Mouse (Mus musculus): ENCODE measurements around the gene Gm44596. TPM values are rescaled to one million over a fixed set of nuclear protein-coding genes. Genes with fewer than 3 reads are reported as not detected.

Gm44596 gene
- not detected for polyA plus RNA-seq (2014; fragmentation: Illumina TruSeq; extraction: RNeasy Lipid Tissue Mini Kit (QIAGEN cat#74804); ENCODE audit: low read depth, low replicate concordance)

GRCm38 (mm10) chr6:128375192-128375591 is at the start of gene Gm44596, which contains the start of gene Tex52:
Gm44596 (plus strand) TSS chr6:128375503.
Tex52 (plus strand) TSS chr6:128375456.

DNA sequence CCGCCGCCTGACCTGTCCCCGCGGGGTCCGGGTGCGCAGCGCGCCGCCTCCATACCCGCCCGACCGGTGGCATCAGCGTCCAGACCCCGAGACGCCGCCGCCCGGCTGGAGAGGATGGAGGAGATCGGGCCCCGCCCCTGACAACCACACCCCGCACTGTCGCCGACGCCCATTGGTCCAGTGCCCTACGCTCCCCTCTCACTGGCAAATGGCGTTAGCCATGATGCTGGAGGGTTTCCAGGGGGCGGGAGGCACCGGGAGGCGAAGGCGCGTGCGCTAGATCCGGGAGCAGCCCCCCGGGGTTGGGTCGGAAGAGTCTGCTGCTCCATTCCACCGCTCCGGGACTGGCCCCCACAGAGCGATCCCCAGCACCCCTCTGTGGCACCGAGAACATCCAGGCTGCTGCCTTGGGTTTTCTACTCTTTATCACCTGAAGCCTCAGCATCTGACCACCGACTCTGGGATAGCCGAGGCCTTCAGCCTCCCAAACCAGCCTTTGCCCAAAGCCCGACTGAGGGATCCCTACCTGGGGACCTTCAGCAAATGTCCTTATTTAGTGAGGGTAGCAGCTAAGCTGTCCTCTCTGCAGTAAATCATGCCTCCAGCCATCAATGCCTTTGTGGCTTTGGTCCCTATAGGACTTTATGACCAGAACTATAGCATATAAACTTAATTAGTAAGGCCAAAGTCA is 19.4 kb upstream of the Gm44596 start, which contains the start of gene Tulp3:
Gene Tulp3 (minus strand): TSS at position 126 of the 691 bp plus-strand sequence.

DNA sequence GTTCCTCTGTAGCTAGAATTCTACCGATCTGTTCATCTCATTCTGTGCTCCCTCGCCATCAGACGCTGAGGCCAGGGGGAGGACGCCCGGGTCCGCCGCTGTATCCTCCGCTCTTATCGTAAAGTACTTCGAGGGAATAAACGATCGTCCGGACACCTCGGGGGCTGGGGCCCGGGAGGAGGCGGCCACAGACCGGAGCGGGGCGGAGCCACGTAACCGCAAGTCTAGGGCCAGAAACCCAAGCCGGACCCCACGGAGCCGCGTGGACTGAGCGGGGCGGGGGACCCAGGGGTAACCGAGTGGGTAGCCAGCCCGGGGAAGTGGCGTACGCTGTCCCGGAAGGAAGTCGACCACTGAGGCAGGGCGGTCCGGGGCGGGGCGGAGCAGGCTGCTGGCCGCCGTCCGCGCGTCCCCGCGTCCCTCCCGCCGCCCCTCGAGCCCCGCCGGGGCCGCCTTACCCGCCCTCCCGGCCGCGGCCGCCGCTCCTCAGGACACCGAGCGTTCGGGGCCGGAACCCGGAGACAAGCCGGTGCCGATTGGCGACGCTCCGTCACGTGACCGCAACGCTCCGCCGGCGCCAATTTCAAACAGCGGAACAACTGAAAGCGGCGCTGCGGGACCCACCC is 12.8 kb upstream of the Gm44596 start, which contains the start of the genes Rhno1 and Foxm1:
Gene Rhno1 (minus strand): TSS at position 531 of the 626 bp plus-strand sequence.
Gene Foxm1 (plus strand): TSS at position 587 of the 626 bp plus-strand sequence.

DNA sequence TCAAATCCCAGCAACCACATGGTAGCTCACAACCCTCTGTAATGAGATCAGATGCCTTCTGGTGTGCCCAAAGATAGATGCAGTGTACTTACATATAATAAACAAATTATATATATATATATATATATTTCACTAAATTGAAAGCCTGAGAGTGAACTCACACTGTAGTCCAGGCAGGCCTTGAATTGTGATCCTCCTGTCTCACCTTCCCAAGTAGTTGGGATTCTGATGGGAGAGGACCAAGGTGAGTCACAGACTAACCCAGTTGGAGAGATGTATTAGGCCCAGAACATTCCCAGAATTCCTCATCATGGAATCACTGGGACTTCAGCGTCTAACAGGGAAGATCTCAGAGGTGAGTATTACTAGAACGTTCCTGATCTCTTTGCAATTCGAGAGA is 23.7 kb downstream of the Gm44596 start, which contains the start of gene Nrip2:
Gene Nrip2 (plus strand): TSS at position 301 of the 400 bp plus-strand sequence.

DNA sequence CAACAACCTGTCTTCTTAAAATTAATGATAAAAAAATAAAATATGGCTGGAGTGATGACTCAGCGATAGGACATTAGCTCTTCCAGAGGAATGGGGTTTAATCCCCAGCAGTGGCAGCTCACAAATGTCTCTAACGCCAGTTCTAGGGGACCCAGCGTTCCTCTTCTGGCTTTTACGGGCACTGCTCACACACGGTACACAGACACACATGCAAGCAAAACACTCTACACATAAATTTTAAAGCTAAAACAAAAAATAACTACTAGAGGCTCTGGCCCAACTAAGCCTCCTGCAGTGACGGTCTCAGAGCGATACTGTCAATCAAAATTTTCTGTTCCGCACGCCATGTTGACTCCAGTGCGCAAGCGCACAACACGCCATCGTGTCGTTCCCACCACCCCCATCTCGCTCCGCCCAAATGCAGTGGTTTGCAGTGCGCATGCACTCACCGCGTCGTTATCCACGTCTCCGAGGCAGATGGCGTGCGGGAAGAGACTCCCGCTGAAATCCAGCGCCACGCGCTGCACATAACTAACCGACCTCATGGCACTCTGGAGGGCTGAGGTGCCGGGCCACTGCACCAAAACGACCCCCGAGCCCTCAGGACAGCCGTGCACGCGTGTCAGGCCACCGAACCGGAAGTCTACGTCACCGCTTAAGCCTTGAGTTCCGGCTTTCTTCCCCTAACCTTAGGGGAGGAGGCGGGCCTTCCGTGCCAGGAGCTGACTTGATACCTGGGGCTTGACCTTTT is 49.1 kb downstream of the Gm44596 start, which contains the start of gene Itfg2:
Gene Itfg2 (minus strand): TSS at position 663 of the 751 bp plus-strand sequence.

DNA sequence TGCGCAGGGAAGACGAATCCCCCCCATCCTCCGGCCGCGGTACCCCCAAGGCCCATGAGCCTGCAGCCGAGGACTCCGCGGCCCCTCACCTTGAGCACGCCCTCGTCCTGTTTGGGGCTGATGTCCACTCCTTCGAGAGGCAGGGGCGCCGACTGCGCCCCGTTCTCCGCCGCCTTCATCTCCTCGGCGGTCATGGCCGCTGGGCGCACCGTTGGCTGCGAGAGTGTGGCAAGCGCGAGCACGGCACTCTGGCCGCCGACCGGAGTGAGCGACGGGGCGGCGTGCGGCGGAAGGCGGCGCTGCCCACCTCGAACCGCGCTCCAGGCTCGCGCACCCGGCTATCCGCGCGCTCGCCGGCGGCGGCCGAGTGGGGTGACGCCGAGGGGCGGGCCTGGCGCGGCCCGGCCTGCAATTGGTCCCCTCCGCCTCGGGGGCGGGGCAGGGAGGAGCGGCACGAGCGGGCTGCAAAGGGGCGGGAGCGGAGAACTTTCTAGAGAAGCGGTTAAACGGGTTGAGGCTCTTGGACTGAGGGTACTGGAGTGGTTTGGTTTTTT is 63.1 kb downstream of the Gm44596 start, which contains the start of gene Fkbp4:
Gene Fkbp4 (minus strand): TSS at position 361 of the 554 bp plus-strand sequence.

Other genes starting within 250 kb of the Gm44596 start
- 64.6 TPM for gene Tspan9, start 231.9 kb upstream of the Gm44596 start, polyA plus RNA-seq (2014; fragmentation: Illumina TruSeq; extraction: RNeasy Lipid Tissue Mini Kit (QIAGEN cat#74804); ENCODE audit: low read depth, low replicate concordance)
- 3.7 TPM for gene Tead4, start 74.7 kb upstream of the Gm44596 start, polyA plus RNA-seq (2014; fragmentation: Illumina TruSeq; extraction: RNeasy Lipid Tissue Mini Kit (QIAGEN cat#74804); ENCODE audit: low read depth, low replicate concordance)
- 13.9 TPM for gene Tulp3, start 19.7 kb upstream of the Gm44596 start, polyA plus RNA-seq (2014; fragmentation: Illumina TruSeq; extraction: RNeasy Lipid Tissue Mini Kit (QIAGEN cat#74804); ENCODE audit: low read depth, low replicate concordance)
- 22.1 TPM for gene Rhno1, start 12.6 kb upstream of the Gm44596 start, polyA plus RNA-seq (2014; fragmentation: Illumina TruSeq; extraction: RNeasy Lipid Tissue Mini Kit (QIAGEN cat#74804); ENCODE audit: low read depth, low replicate concordance)
- 3.2 TPM for gene Foxm1, start 12.5 kb upstream of the Gm44596 start, polyA plus RNA-seq (2014; fragmentation: Illumina TruSeq; extraction: RNeasy Lipid Tissue Mini Kit (QIAGEN cat#74804); ENCODE audit: low read depth, low replicate concordance)
- gene Tex52, start within 50 bp of the Gm44596 start, polyA plus RNA-seq (2014; fragmentation: Illumina TruSeq; extraction: RNeasy Lipid Tissue Mini Kit (QIAGEN cat#74804); ENCODE audit: low read depth, low replicate concordance), result 0.34 TPM
- 8.3 TPM for gene Nrip2, start 23.8 kb downstream of the Gm44596 start, polyA plus RNA-seq (2014; fragmentation: Illumina TruSeq; extraction: RNeasy Lipid Tissue Mini Kit (QIAGEN cat#74804); ENCODE audit: low read depth, low replicate concordance)
- gene Itfg2, start 49.4 kb downstream of the Gm44596 start, polyA plus RNA-seq (2014; fragmentation: Illumina TruSeq; extraction: RNeasy Lipid Tissue Mini Kit (QIAGEN cat#74804); ENCODE audit: low read depth, low replicate concordance), result 11.6 TPM
- 245 TPM for gene Fkbp4, start 63.2 kb downstream of the Gm44596 start, polyA plus RNA-seq (2014; fragmentation: Illumina TruSeq; extraction: RNeasy Lipid Tissue Mini Kit (QIAGEN cat#74804); ENCODE audit: low read depth, low replicate concordance)
- 4.3 TPM for gene Pzp, start 151.2 kb downstream of the Gm44596 start, polyA plus RNA-seq (2014; fragmentation: Illumina TruSeq; extraction: RNeasy Lipid Tissue Mini Kit (QIAGEN cat#74804); ENCODE audit: low read depth, low replicate concordance)
- 20.8 TPM for gene A2ml1, start 206.1 kb downstream of the Gm44596 start, polyA plus RNA-seq (2014; fragmentation: Illumina TruSeq; extraction: RNeasy Lipid Tissue Mini Kit (QIAGEN cat#74804); ENCODE audit: low read depth, low replicate concordance)
- 40.5 TPM for gene Klrb1a, start 248.0 kb downstream of the Gm44596 start, polyA plus RNA-seq (2014; fragmentation: Illumina TruSeq; extraction: RNeasy Lipid Tissue Mini Kit (QIAGEN cat#74804); ENCODE audit: low read depth, low replicate concordance)